Mouse (Mus musculus) thymus, adult 2 months (tissue): ENCODE data around the gene Ppp1r11. TPM values are rescaled to one million over a fixed set of nuclear protein-coding genes. Genes with fewer than 3 reads are reported as not detected.

ENCODE experiments used
- DNase-seq: peaks from one replicate; pipeline ENCODE4 v3.0.0; 2021
- H3K27ac ChIP-seq: fragments of 200-500 bp; 2 replicates; pipeline ENCODE4 v1.5.1; 2012; ENCODE audit warnings: low read length, control low read depth; ENCODE audit not compliant: control insufficient read depth, insufficient read depth
- H3K27me3 ChIP-seq: fragments of 200-500 bp; 2 replicates; pipeline ENCODE4 v1.6.1; 2012; ENCODE audit warnings: mild to moderate bottlenecking, low read length, moderate library complexity, mixed read lengths; ENCODE audit not compliant: control insufficient read depth, insufficient read depth
- H3K36me3 ChIP-seq: fragments of 200-500 bp; 2 replicates; pipeline ENCODE4 v1.6.1; 2012; ENCODE audit warnings: mild to moderate bottlenecking, low read length, moderate library complexity; ENCODE audit not compliant: control insufficient read depth, insufficient read depth
- H3K4me1 ChIP-seq: fragments of 200-500 bp; replicated peaks from 2 replicates; pipeline ENCODE4 v1.6.1; 2012; ENCODE audit warnings: low read length; ENCODE audit not compliant: control insufficient read depth, insufficient read depth
- H3K4me3 ChIP-seq: fragments of 200-500 bp; 2 replicates; pipeline ENCODE4 v1.5.1; 2012; ENCODE audit warnings: mild to moderate bottlenecking, low read length, control low read depth, moderate library complexity; ENCODE audit not compliant: control insufficient read depth, insufficient read depth
- CTCF ChIP-seq: fragments of 200-500 bp; IDR thresholded peaks from 2 replicates; pipeline ENCODE4 v1.5.1; 2012; ENCODE audit warnings: mild to moderate bottlenecking, control low read depth, low read length, moderate library complexity, borderline replicate concordance; ENCODE audit not compliant: control insufficient read depth, poor library complexity, insufficient read depth; ENCODE audit errors: extremely low read depth
- POLR2A ChIP-seq: fragments of 200-500 bp; IDR thresholded peaks from 2 replicates; pipeline ENCODE4 v1.6.1; 2012; ENCODE audit warnings: mild to moderate bottlenecking, low read length, control low read depth, moderate library complexity; ENCODE audit not compliant: control insufficient read depth, poor library complexity, insufficient read depth; ENCODE audit errors: extremely low read depth
- WGBS: fragments of 180-500 bp; shearing (Covaris S2); methylation state at CpG from one replicate; pipeline ENCODE4 v1.1.7; 2018; 5-methylcytosine and 5-hydroxymethylcytosine counted together
- polyA plus RNA-seq: library from polyadenylated mRNA; depleted of rRNA; stranded (reverse); fragments of >200 nt; gene quantifications from 2 replicates; pipeline ENCODE4 v1.2.3, GENCODE M21; 2012

Gene Ppp1r11
- polyA plus RNA-seq, 1 experiment = 82.3 TPM

GRCm38 (mm10) chr17:36948286-36948685 lies 3.3 kb downstream of the Ppp1r11 start:
- Histone ChIP-seq H3K4me1 (peaks cover 18% of the 10 kb centered on the region), H3K27ac (no peak overlapping the region), H3K4me3 (no peak overlapping the region), H3K27me3 (peaks cover 8% of the 10 kb centered on the region; the same call in 1 of the 2 replicates), H3K36me3 (peaks cover 12% of the 10 kb centered on the region)
- DNase-seq = no peak
- TF ChIP-seq CTCF (no peak), POLR2A (no peak)
- WGBS = 92% methylated on average over 1 of the region's 1 CpGs

- peak; percentile 34 for DNase-seq
- H3K27me3 ChIP-seq = peaks cover 8% of the 10 kb centered on the region; the same call in 1 of the 2 replicates
- WGBS = 3% methylated on average over 62 of the region's 62 CpGs
- TF ChIP-seq CTCF = no peak
- peaks cover 29% of the 10 kb centered on the region for H3K4me1 ChIP-seq
- peaks cover 12% of the 10 kb centered on the region for H3K36me3 ChIP-seq
- H3K4me3 ChIP-seq = peak overlapping the region; percentile 18
- H3K27ac ChIP-seq = no peak overlapping the region
These were observed 4.3 kb downstream of the Ppp1r11 start for GRCm38 (mm10) chr17:36947051-36947819.

- peaks cover 6% of the 10 kb centered on the region for H3K36me3 ChIP-seq
- H3K4me1 ChIP-seq = peaks cover 28% of the 10 kb centered on the region
- no peak overlapping the region; the same call in 1 of the 2 replicates for H3K27ac ChIP-seq
- 10% methylated on average over 9 of the region's 9 CpGs for WGBS
- peaks cover 8% of the 10 kb centered on the region; the same call in 1 of the 2 replicates for H3K27me3 ChIP-seq
- TF ChIP-seq POLR2A (no peak), CTCF (no peak)
- H3K4me3 ChIP-seq = no peak overlapping the region
- DNase-seq = peak; percentile 60
These were observed 7.3 kb downstream of the Ppp1r11 start for GRCm38 (mm10) chr17:36944121-36944775.

GRCm38 (mm10) chr17:36943691-36944090 lies 7.8 kb downstream of the Ppp1r11 start:
- peaks cover 28% of the 10 kb centered on the region for H3K4me1 ChIP-seq
- H3K36me3 ChIP-seq = peaks cover under 1% of the 10 kb centered on the region
- H3K4me3 ChIP-seq = peak overlapping the region; percentile 17
- no peak for DNase-seq
- H3K27me3 ChIP-seq = peaks cover 8% of the 10 kb centered on the region; the same call in 1 of the 2 replicates
- TF ChIP-seq POLR2A (no peak), CTCF (no peak)
- WGBS = 14% methylated on average over 5 of the region's 5 CpGs
- no peak overlapping the region for H3K27ac ChIP-seq

- WGBS = 3% methylated on average over 59 of the region's 59 CpGs
- no peaks in the 10 kb centered on the region for H3K36me3 ChIP-seq
- no peak within 1 kb of the TSS for H3K27ac ChIP-seq
- TF ChIP-seq POLR2A (no peak), CTCF (no peak)
- H3K4me1 ChIP-seq = peaks cover 28% of the 10 kb centered on the region
- peaks cover 8% of the 10 kb centered on the region; the same call in 1 of the 2 replicates for H3K27me3 ChIP-seq
- peak within 1 kb of the TSS; percentile 43 for H3K4me3 ChIP-seq
- DNase-seq = peak; percentile 25
These were observed 8.6 kb downstream of the Ppp1r11 start, which contains the start of gene Rnf39 for GRCm38 (mm10) chr17:36942791-36943471. TSS of gene Rnf39 (plus strand) at chr17:36942918.

- Histone ChIP-seq H3K4me3 (peak overlapping the region; percentile 43), H3K36me3 (no peaks in the 10 kb centered on the region), H3K4me1 (peaks cover 27% of the 10 kb centered on the region), H3K27ac (no peak overlapping the region), H3K27me3 (peaks cover 7% of the 10 kb centered on the region; the same call in 1 of the 2 replicates)
- WGBS = under 1% methylated on average over 10 of the region's 10 CpGs
- no peak for TF ChIP-seq CTCF
- 0 out of 2 replicates have a peak, but pooled peaks have one; percentile 24 for TF ChIP-seq POLR2A
- peak; percentile 32 for DNase-seq
These were observed 9.2 kb downstream of the Ppp1r11 start for GRCm38 (mm10) chr17:36942391-36942790.
